Mouse (Mus musculus): Measurements from ENCODE around the gene C2cd4c. TPM values are rescaled to one million over a fixed set of nuclear protein-coding genes. Genes with fewer than 3 reads are reported as not detected.

Gene C2cd4c
- total and polyA plus RNA-seq, 3 experiments, result 0.02 to 0.10 TPM; not detected in 1

DNA sequence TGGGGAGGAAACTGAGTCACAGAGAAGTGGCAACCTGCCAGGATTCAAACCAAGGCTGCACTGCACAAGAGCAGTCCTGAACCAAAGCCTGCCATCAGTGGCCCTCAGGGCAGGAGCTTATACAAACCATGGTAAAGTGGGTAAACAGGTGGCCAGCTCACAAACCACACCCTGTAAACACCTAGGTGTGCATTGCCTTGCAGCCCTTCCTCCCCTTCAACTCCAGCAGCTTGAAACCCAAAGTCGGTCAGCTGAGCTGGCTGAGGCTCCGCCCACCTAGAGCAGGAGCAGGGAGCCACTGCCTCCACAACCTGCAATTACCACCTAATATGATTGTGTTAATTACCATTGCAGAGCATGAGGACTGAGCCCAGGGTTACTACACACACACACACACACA, 5.9 kb downstream of the C2cd4c start:
- WGBS, result 38% methylated on average over 2 of the region's 2 CpGs
- peaks cover 6% of the 10 kb centered on the region for H3K27me3 ChIP-seq (ENCODE audit: control insufficient read depth, insufficient read depth, low read length)
- no peak overlapping the region for H3K9ac ChIP-seq (ENCODE audit: low read depth, low read length)
- peaks cover 2% of the 10 kb centered on the region; the same call in 1 of the 2 replicates for H3K4me1 ChIP-seq (ENCODE audit: control insufficient read depth, insufficient read depth, low read length)
- intact Hi-C loops (cut with DNase I), result no loop called here
- H3K27ac ChIP-seq, result no peak overlapping the region
- TF ChIP-seq POLR2A (IDR thresholded peaks at IDR 0.05; ENCODE audit: insufficient read depth, low read depth, low read length) (no peak), CTCF (IDR thresholded peaks at IDR 0.05) (no peak), EP300 (IDR thresholded peaks at IDR 0.05; ENCODE audit: insufficient read depth, low read depth, low read length) (no peak)
- H3K4me3 ChIP-seq, result no peak overlapping the region
- no peaks in the 10 kb centered on the region for H3K36me3 ChIP-seq (ENCODE audit: control insufficient read depth, insufficient read depth, low read length)
- no peak for DNase-seq
- H3K79me2 ChIP-seq (replicated peaks; ENCODE audit: control insufficient read depth, insufficient read depth, low read length), result no peaks in the 10 kb centered on the region

DNA sequence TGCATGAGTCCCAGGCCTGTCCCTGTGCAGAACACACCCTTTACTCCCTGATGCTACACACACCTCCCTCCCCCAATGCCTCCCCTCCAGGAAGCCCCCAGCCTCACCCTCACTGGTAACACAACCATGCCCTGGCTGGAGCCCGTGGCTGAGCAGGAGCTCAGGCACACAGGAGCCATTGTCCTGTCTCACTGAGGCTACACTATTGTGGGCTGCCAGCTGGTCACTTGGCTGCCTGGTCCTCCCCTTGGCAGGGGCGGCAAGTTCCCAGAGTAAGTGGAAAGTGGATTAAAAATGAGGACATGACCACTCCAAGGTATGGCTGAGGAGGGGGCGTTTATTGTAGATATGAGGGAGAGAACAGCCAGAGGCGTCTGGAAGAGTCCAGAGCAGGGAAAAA, 7.3 kb downstream of the C2cd4c start:
- Histone ChIP-seq H3K27me3 (ENCODE audit: control insufficient read depth, insufficient read depth, low read length) (0 out of 2 replicates have a peak, but pooled peaks cover 1% of the 10 kb centered on the region), H3K36me3 (ENCODE audit: control insufficient read depth, insufficient read depth, low read length) (no peaks in the 10 kb centered on the region), H3K9ac (ENCODE audit: low read depth, low read length) (no peak overlapping the region), H3K4me3 (no peak overlapping the region), H3K27ac (no peak overlapping the region), H3K4me1 (ENCODE audit: control insufficient read depth, insufficient read depth, low read length) (no peaks in the 10 kb centered on the region), H3K79me2 (replicated peaks; ENCODE audit: control insufficient read depth, insufficient read depth, low read length) (no peaks in the 10 kb centered on the region)
- WGBS, result 47% methylated on average over 4 of the region's 4 CpGs
- intact Hi-C loops (cut with DNase I), result no loop called here
- no peak for TF ChIP-seq CTCF (IDR thresholded peaks at IDR 0.05)
- no peak for TF ChIP-seq EP300 (IDR thresholded peaks at IDR 0.05; ENCODE audit: insufficient read depth, low read depth, low read length)
- TF ChIP-seq POLR2A (IDR thresholded peaks at IDR 0.05; ENCODE audit: insufficient read depth, low read depth, low read length), result no peak
- DNase-seq, result no peak

- no peaks in the 10 kb centered on the region for H3K79me2 ChIP-seq (replicated peaks; ENCODE audit: control insufficient read depth, insufficient read depth, low read length)
- H3K9ac ChIP-seq (ENCODE audit: low read depth, low read length), result no peak overlapping the region
- 68% methylated on average over 4 of the region's 4 CpGs for WGBS
- H3K27me3 ChIP-seq (ENCODE audit: control insufficient read depth, insufficient read depth, low read length), result no peaks in the 10 kb centered on the region
- no peaks in the 10 kb centered on the region for H3K4me1 ChIP-seq (ENCODE audit: control insufficient read depth, insufficient read depth, low read length)
- no peaks in the 10 kb centered on the region for H3K36me3 ChIP-seq (ENCODE audit: control insufficient read depth, insufficient read depth, low read length)
- intact Hi-C loops (cut with DNase I), result no loop called here
- DNase-seq, result no peak
- no peak for TF ChIP-seq POLR2A (IDR thresholded peaks at IDR 0.05; ENCODE audit: insufficient read depth, low read depth, low read length)
- TF ChIP-seq CTCF (IDR thresholded peaks at IDR 0.05), result no peak
- no peak for TF ChIP-seq EP300 (IDR thresholded peaks at IDR 0.05; ENCODE audit: insufficient read depth, low read depth, low read length)
- no peak overlapping the region for H3K4me3 ChIP-seq
- H3K27ac ChIP-seq, result no peak overlapping the region
These were observed 15.9 kb downstream of the C2cd4c start for GRCm38 (mm10) chr10:79597936-79598230.

- H3K9ac ChIP-seq (ENCODE audit: low read depth, low read length), result no peak overlapping the region
- H3K4me1 ChIP-seq (ENCODE audit: control insufficient read depth, insufficient read depth, low read length), result no peaks in the 10 kb centered on the region
- DNase-seq, result no peak
- intact Hi-C loops (cut with DNase I), result no loop called here
- H3K4me3 ChIP-seq, result no peak overlapping the region
- H3K27ac ChIP-seq, result no peak overlapping the region
- H3K79me2 ChIP-seq (replicated peaks; ENCODE audit: control insufficient read depth, insufficient read depth, low read length), result no peaks in the 10 kb centered on the region
- WGBS, result 22% methylated on average over 13 of the region's 13 CpGs
- TF ChIP-seq EP300 (IDR thresholded peaks at IDR 0.05; ENCODE audit: insufficient read depth, low read depth, low read length) (no peak), POLR2A (IDR thresholded peaks at IDR 0.05; ENCODE audit: insufficient read depth, low read depth, low read length) (no peak), CTCF (IDR thresholded peaks at IDR 0.05) (no peak)
- H3K36me3 ChIP-seq (ENCODE audit: control insufficient read depth, insufficient read depth, low read length), result no peaks in the 10 kb centered on the region
- no peaks in the 10 kb centered on the region for H3K27me3 ChIP-seq (ENCODE audit: control insufficient read depth, insufficient read depth, low read length)
These were observed 16.5 kb downstream of the C2cd4c start for GRCm38 (mm10) chr10:79597051-79597935.

DNA sequence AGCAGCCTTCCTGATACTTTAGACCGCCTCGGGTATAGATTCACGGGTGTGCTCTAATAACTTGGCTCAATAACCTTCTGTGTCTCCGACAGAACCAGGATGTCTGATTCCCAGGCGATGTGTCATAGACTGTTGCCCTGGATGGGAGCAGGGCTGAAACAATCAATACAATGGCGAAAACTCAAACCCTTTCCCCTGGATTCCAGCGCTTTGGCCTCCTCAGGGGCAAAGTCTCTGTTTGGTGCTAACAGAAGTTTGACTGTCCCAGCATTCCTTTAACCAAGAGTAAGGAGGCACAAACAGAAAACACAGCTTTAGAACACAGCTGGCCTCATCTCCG, 18.3 kb downstream of the C2cd4c start:
- intact Hi-C loops (cut with DNase I), result loop anchor here (1.0 to 2.0 kb wide), 2 partner anchors 54 to 73 kb away; partner anchors contain the start of gene Tpgs1
- H3K27me3 ChIP-seq (ENCODE audit: control insufficient read depth, insufficient read depth, low read length), result no peaks in the 10 kb centered on the region
- H3K9ac ChIP-seq (ENCODE audit: low read depth, low read length), result no peak overlapping the region
- no peaks in the 10 kb centered on the region for H3K79me2 ChIP-seq (replicated peaks; ENCODE audit: control insufficient read depth, insufficient read depth, low read length)
- WGBS, result 52% methylated on average over 8 of the region's 8 CpGs
- TF ChIP-seq CTCF (IDR thresholded peaks at IDR 0.05), result no peak
- TF ChIP-seq POLR2A (IDR thresholded peaks at IDR 0.05; ENCODE audit: insufficient read depth, low read depth, low read length), result no peak
- TF ChIP-seq EP300 (IDR thresholded peaks at IDR 0.05; ENCODE audit: insufficient read depth, low read depth, low read length), result no peak
- DNase-seq, result no peak
- H3K4me1 ChIP-seq (ENCODE audit: control insufficient read depth, insufficient read depth, low read length), result no peaks in the 10 kb centered on the region
- no peak overlapping the region for H3K4me3 ChIP-seq
- no peak overlapping the region for H3K27ac ChIP-seq
- no peaks in the 10 kb centered on the region for H3K36me3 ChIP-seq (ENCODE audit: control insufficient read depth, insufficient read depth, low read length)

DNA sequence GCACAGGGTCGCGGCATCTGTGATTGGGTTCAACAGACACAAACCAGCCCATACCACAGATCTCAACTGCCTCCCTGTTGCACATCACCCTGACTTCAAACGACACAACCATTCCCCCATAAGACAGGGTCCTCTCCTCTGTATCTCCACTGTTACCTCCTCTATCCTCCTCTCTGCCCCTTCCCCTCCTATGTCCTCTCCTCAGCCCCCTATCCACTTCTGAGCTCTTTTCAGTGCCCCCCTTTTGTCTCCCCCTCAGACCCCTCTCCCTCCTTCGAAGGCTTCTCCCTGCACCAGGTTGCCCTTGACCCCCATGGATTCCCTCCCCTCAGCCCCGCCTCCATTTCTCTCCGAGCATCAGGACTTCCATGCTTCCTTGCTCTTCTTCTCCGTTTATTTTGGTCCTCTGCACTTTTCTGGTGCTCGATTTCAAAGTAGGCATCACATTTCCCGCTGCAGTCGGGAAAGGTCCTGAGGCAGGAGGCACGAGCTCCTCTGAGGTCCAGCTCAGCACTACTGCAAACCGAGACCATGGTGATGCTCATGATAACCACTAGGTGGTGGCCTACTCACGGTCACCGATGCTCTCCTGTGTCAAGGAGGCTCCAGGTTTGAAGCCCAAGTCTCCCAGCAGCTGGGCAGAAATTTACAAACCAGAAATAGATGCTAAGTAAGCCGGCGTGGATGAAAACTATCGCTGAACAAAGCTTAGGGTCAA, 18.8 kb downstream of the C2cd4c start:
- no peaks in the 10 kb centered on the region for H3K36me3 ChIP-seq (ENCODE audit: control insufficient read depth, insufficient read depth, low read length)
- WGBS, result 17% methylated on average over 17 of the region's 17 CpGs
- DNase-seq, result peak; percentile 38 to 49
- H3K9ac ChIP-seq (ENCODE audit: low read depth, low read length), result no peak overlapping the region
- no peak overlapping the region for H3K4me3 ChIP-seq
- H3K27ac ChIP-seq, result no peak overlapping the region
- H3K4me1 ChIP-seq (ENCODE audit: control insufficient read depth, insufficient read depth, low read length), result no peaks in the 10 kb centered on the region
- TF ChIP-seq CTCF (IDR thresholded peaks at IDR 0.05) (peak; percentile 90), EP300 (IDR thresholded peaks at IDR 0.05; ENCODE audit: insufficient read depth, low read depth, low read length) (peak; percentile 91), POLR2A (IDR thresholded peaks at IDR 0.05; ENCODE audit: insufficient read depth, low read depth, low read length) (no peak)
- H3K79me2 ChIP-seq (replicated peaks; ENCODE audit: control insufficient read depth, insufficient read depth, low read length), result no peaks in the 10 kb centered on the region
- intact Hi-C loops (cut with DNase I), result loop anchor here (1.0 to 2.0 kb wide), 2 partner anchors 54 to 74 kb away; partner anchors contain the start of gene Tpgs1
- H3K27me3 ChIP-seq (ENCODE audit: control insufficient read depth, insufficient read depth, low read length), result no peaks in the 10 kb centered on the region
